In the genomic region with DNA sequence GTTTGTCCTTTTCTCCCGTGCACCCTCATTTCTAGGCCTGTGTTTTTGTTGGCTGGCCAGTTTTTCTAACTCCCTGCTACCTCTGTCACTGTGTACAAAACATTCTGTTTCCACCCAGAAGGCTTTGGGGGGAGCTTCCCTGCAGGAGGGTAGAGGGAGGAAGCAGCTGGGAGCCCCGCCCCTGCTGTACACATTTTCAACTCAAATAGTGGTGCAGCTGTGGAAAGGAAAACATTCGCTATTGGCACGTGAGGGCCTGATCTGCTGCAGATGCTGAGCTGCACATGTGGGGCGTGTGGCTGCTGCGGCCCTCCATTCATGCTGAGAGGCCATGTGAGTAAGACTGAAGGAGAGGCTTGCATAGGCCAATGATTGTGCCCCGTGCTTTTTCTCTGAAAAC, we compare ENCODE assay signal across 8 mouse cellular contexts.
DNase-seq lines count a peak whose midpoint lies in the region; ATAC-seq and TF ChIP-seq lines count a peak whose summit lies in the region.

No protein-coding gene starts in this region.

- TF ChIP-seq POLR2A in limb, embryonic 14.5 days (IDR thresholded peaks at IDR 0.05; ENCODE audit: borderline replicate concordance, extremely low read depth, insufficient read depth, insufficient read length): no peak

- no peak overlapping the region for H3K9ac ChIP-seq in limb, embryonic 14.5 days (ENCODE audit: low read depth, low read length, severe bottlenecking)

- 26% methylated on average over 7 of the region's 7 CpGs for WGBS in limb, embryonic 14.5 days

- H3K4me2 ChIP-seq in limb, embryonic 14.5 days (replicated peaks; ENCODE audit: low read depth, low read length, severe bottlenecking): no peak overlapping the region

- no peaks in the 10 kb centered on the region for H3K9me3 ChIP-seq in limb, embryonic 14.5 days (ENCODE audit: control insufficient read depth, low read length)

- peak; percentile 61 for ATAC-seq in limb, embryonic 14.5 days (ENCODE audit: low FRiP score, low read depth)
- ATAC-seq in megakaryocyte, adult 5-6 weeks (ENCODE audit: poor library complexity, severe bottlenecking): no peak; the same call in 1 of the 2 replicates

- H3K27me3 ChIP-seq in limb, embryonic 14.5 days (ENCODE audit: control insufficient read depth, insufficient read depth, low read length): 0 out of 2 replicates have a peak, but pooled peaks cover 4% of the 10 kb centered on the region

- no peak overlapping the region for H3K4me3 ChIP-seq in limb, embryonic 14.5 days (replicated peaks; ENCODE audit: low read length)

- H3K27ac ChIP-seq in limb, embryonic 14.5 days (replicated peaks; ENCODE audit: low read depth, low read length): no peak overlapping the region

- peak; percentile 51 for DNase-seq in embryo, embryonic 10 days (ENCODE audit: low spot score)
- DNase-seq in embryo, embryonic 9.5 days (ENCODE audit: extremely low spot score): no peak
- peak; percentile 8 for DNase-seq in urinary bladder, postnatal 14 days (ENCODE audit: low spot score)
- no peak for DNase-seq in urinary bladder, adult 2 months (ENCODE audit: low spot score)
- DNase-seq in limb, embryonic 14.5 days (ENCODE audit: low spot score): peak; percentile 65
- DNase-seq in thymus, postnatal 25 days: peak; percentile 58
- no peak for DNase-seq in spleen, adult 18-20 months

- peaks cover 3% of the 10 kb centered on the region; the same call in 1 of the 2 replicates for H3K4me1 ChIP-seq in limb, embryonic 14.5 days (ENCODE audit: control insufficient read depth, insufficient read depth, low read length)

- no peaks in the 10 kb centered on the region for H3K36me3 ChIP-seq in limb, embryonic 14.5 days (ENCODE audit: control insufficient read depth, insufficient read depth, low read length)

Comparison
In these comparisons a context has a peak if more than half of its experiments do, and no peak if none do; other contexts are left out.
1. DNase-seq: peak in embryo, embryonic 10 days (single experiment), urinary bladder, postnatal 14 days (single experiment), limb, embryonic 14.5 days (single experiment) and thymus, postnatal 25 days (single experiment); none in embryo, embryonic 9.5 days (single experiment), urinary bladder, adult 2 months (single experiment) and spleen, adult 18-20 months (0 of 2).